Mouse (Mus musculus) liver, adult 2 months (tissue): Measurements from ENCODE around the gene Igdcc4. TPM values are rescaled to one million over a fixed set of nuclear protein-coding genes. Genes with fewer than 3 reads are reported as not detected.

ENCODE experiments used
- DNase-seq: peaks from one replicate; pipeline ENCODE4 v3.0.0-alpha.2; 2011; ENCODE audit warnings: low read depth, low spot score; ENCODE audit errors: extremely low read depth
- H3K27ac ChIP-seq: fragments of 200-500 bp; replicated peaks from 2 replicates; pipeline ENCODE4 v1.5.1; 2012; ENCODE audit warnings: low read depth, mild to moderate bottlenecking, control low read depth, inconsistent platforms, low read length; ENCODE audit not compliant: insufficient read depth
- H3K27me3 ChIP-seq: fragments of 200-500 bp; 2 replicates; pipeline ENCODE4 v1.6.1; 2012; ENCODE audit warnings: mild to moderate bottlenecking, moderate library complexity, low read length, inconsistent platforms; ENCODE audit not compliant: control insufficient read depth, insufficient read depth
- H3K36me3 ChIP-seq: fragments of 200-500 bp; 2 replicates; pipeline ENCODE4 v1.6.1; 2012; ENCODE audit warnings: low read length, inconsistent platforms; ENCODE audit not compliant: control insufficient read depth, insufficient read depth
- H3K4me1 ChIP-seq: fragments of 200-500 bp; 2 replicates; pipeline ENCODE4 v1.6.1; 2011; ENCODE audit warnings: low read length; ENCODE audit not compliant: control insufficient read depth, insufficient read depth
- H3K4me3 ChIP-seq: fragments of 200-500 bp; 2 replicates; pipeline ENCODE4 v1.5.1; 2011; ENCODE audit warnings: low read depth, mild to moderate bottlenecking, control low read depth, low read length, moderate library complexity; ENCODE audit not compliant: insufficient read depth
- H3K79me2 ChIP-seq: fragments of 200-500 bp; 2 replicates; pipeline ENCODE4 v1.6.1; 2012; ENCODE audit warnings: inconsistent platforms, mild to moderate bottlenecking, low read length, moderate library complexity; ENCODE audit not compliant: control insufficient read depth, insufficient read depth
- H3K9ac ChIP-seq: fragments of 200-500 bp; 2 replicates; pipeline ENCODE4 v1.6.1; 2012; ENCODE audit warnings: low read depth, mild to moderate bottlenecking, control low read depth, inconsistent platforms, low read length
- CTCF ChIP-seq: fragments of 200-500 bp; IDR thresholded peaks from 2 replicates; pipeline ENCODE4 v1.5.1; 2011; ENCODE audit warnings: low read depth, low read length, control low read depth
- POLR2A ChIP-seq: fragments of 200-500 bp; IDR thresholded peaks from 2 replicates; pipeline ENCODE4 v1.6.1; 2011; ENCODE audit warnings: low read length, control low read depth; ENCODE audit not compliant: insufficient read depth; ENCODE audit errors: extremely low read depth
- WGBS: fragments of 180-500 bp; shearing (Covaris S2); methylation state at CpG from one replicate; pipeline ENCODE4 v1.1.7; 2018; 5-methylcytosine and 5-hydroxymethylcytosine counted together
- polyA plus RNA-seq: library from polyadenylated mRNA; depleted of rRNA; stranded (reverse); fragments of >200 nt; gene quantifications from 2 replicates; pipeline ENCODE4 v1.2.3, GENCODE M21; 2012
- total RNA-seq: library from RNA; depleted of rRNA; stranded (reverse); fragments of >200 nt; gene quantifications from 2 replicates; pipeline ENCODE4 v1.2.3, GENCODE M21; 2014

Gene Igdcc4
- total and polyA plus RNA-seq, 2 experiments = 0.12 to 0.18 TPM

DNA sequence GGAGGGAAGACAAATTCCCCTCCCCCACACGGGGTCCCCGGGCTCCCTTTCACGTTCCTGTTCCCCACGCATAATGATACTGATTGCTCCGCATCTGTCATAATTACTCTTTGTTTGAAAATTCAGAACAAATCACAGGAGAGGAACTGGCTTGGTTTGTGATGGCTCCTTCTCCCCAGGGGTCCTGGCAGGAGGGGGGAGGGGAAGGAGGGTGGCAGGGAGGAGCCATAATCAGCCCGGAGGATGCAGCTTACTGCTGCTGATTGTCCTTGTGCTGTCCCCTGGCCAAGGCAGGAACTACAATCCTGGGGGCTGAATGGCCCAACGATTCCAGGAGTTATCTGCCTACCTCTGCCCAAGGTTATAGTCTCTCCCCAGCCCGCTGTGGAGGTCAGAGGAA, 55.3 kb downstream of the Igdcc4 start:
- no peak overlapping the region for H3K9ac ChIP-seq
- no peaks in the 10 kb centered on the region for H3K27me3 ChIP-seq
- no peaks in the 10 kb centered on the region for H3K4me1 ChIP-seq
- TF ChIP-seq CTCF = no peak
- no peak for TF ChIP-seq POLR2A
- H3K27ac ChIP-seq = no peak overlapping the region
- H3K79me2 ChIP-seq = no peaks in the 10 kb centered on the region
- no peak overlapping the region for H3K4me3 ChIP-seq
- no peaks in the 10 kb centered on the region for H3K36me3 ChIP-seq
- no peak for DNase-seq
- WGBS = 23% methylated on average over 8 of the region's 8 CpGs

DNA sequence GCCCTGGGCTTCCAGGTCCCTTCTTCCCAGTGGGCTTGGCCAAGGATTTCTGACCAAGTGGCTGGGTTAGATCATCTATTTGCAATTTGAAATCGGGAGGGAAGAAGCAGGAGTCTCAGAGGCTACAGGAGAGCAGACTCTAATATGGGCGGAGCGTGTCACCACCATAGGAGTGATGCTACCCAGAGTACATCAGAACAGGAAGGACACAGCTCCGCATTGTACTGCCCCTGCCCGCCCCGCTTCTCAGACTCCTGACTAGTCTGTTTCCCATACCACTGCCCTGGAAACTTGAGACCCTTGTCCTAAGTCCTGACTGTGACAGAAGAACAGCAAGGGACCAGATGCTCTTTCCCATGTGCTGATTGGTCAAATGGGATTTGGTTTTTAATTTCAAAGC, 56.3 kb downstream of the Igdcc4 start:
- no peak for DNase-seq
- Histone ChIP-seq H3K9ac (no peak overlapping the region), H3K79me2 (no peaks in the 10 kb centered on the region), H3K36me3 (no peaks in the 10 kb centered on the region), H3K27ac (no peak overlapping the region), H3K4me1 (no peaks in the 10 kb centered on the region), H3K27me3 (no peaks in the 10 kb centered on the region), H3K4me3 (no peak overlapping the region)
- no peak for TF ChIP-seq CTCF
- no peak for TF ChIP-seq POLR2A
- WGBS = 67% methylated on average over 6 of the region's 6 CpGs

DNA sequence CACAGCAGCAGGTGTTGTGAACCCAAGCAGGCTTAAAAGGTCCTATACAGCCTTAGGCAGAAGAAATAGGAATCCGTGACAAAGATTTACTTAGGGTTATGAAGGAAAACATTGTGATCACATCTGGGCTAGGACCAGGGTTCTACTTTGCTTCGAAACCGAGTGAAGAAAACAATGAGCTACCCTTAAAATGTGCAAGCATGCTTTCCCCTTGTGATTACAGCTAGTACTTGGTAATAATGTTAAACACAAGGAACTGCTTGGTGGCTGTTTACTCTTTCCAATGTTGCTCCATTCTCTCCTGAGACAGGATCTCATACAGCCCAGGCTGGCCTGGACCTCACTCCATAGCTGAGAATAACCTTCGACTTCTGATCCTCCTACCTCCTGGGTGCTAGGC, 59.9 kb downstream of the Igdcc4 start:
- no peak for DNase-seq
- 64% methylated on average over 4 of the region's 4 CpGs for WGBS
- H3K36me3 ChIP-seq = no peaks in the 10 kb centered on the region
- TF ChIP-seq POLR2A (no peak), CTCF (no peak)
- no peak overlapping the region for H3K4me3 ChIP-seq
- H3K27ac ChIP-seq = no peak overlapping the region
- peaks cover 3% of the 10 kb centered on the region; the same call in 1 of the 2 replicates for H3K4me1 ChIP-seq
- peaks cover 6% of the 10 kb centered on the region; the same call in 1 of the 2 replicates for H3K27me3 ChIP-seq
- no peak overlapping the region for H3K9ac ChIP-seq
- H3K79me2 ChIP-seq = no peaks in the 10 kb centered on the region

DNA sequence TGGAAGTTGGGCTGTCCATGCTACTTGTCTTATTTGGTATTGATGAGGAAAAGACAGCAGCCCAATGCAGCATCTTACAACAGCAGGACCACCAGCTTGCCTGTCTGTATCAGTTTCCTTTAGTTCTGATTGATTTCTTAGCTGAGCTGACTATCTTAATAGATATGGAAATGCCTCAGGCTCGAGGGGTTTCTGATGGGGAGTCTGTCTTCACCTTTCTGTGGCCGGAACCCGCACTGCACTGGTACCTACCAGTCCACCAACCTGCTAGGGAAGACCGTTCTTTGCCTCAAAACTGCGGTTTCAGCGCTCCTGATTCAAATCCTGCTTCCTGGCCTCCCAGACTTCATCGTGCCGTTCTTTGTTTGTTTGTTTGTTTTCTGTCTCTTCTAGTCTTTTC, 60.6 kb downstream of the Igdcc4 start:
- no peak for DNase-seq
- WGBS = 39% methylated on average over 8 of the region's 8 CpGs
- H3K27me3 ChIP-seq = peaks cover 6% of the 10 kb centered on the region; the same call in 1 of the 2 replicates
- no peak overlapping the region for H3K27ac ChIP-seq
- H3K9ac ChIP-seq = no peak overlapping the region
- H3K4me1 ChIP-seq = peaks cover 3% of the 10 kb centered on the region; the same call in 1 of the 2 replicates
- no peak overlapping the region for H3K4me3 ChIP-seq
- TF ChIP-seq POLR2A (no peak), CTCF (no peak)
- no peaks in the 10 kb centered on the region for H3K79me2 ChIP-seq
- no peaks in the 10 kb centered on the region for H3K36me3 ChIP-seq

DNA sequence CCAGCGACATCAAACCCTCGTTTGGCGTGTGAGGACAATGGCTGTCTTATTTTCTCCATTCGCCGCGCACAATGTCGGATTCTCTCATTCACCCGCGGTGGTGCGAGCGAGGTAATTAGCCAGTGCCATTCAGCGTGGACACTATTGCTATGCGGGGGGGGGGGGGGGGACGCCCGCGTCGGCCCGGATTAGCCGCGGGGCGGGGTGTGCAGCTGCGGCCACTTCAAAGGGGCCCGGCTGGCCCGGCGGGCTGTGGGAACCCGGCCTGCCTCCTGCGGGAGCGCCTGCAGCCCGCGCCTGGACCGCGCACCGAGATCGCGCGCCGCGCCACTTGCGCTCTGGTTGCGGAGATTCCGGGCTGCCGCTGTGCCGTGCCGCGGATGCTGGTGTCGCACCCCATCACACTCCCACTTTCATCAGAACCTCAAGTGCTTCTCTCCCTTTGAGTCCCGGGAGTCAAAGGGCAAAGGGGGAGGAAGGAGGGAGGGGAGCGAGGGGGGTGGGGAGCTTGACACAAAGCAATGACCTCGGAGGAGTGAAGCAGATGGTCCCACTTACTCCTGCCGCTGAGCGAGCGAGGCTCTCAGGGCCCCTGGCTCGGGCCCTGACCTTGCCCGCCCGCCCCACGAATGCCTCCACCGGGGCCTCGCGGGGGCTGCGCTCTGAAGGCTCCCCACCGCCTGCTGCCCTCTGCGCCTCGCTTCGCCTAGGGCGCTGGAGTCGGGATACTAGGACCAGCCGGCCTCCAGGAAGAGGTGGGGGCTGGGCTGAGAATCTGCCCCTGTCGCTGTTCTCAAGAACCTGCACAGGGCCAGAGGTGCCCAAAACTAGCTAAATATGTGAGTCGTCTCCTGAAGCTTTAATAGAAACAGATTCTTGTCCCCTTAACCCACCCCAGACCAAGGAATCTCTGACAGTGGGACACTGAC, 61.7 kb downstream of the Igdcc4 start:
- no peak overlapping the region for H3K27ac ChIP-seq
- DNase-seq = no peak
- WGBS = 6% methylated on average over 66 of the region's 69 CpGs
- H3K36me3 ChIP-seq = no peaks in the 10 kb centered on the region
- no peak for TF ChIP-seq POLR2A
- no peak for TF ChIP-seq CTCF
- no peak overlapping the region for H3K9ac ChIP-seq
- H3K4me1 ChIP-seq = peaks cover 3% of the 10 kb centered on the region; the same call in 1 of the 2 replicates
- no peaks in the 10 kb centered on the region for H3K79me2 ChIP-seq
- no peak overlapping the region; the same call in 1 of the 2 replicates for H3K4me3 ChIP-seq
- peaks cover 6% of the 10 kb centered on the region; the same call in 1 of the 2 replicates for H3K27me3 ChIP-seq

DNA sequence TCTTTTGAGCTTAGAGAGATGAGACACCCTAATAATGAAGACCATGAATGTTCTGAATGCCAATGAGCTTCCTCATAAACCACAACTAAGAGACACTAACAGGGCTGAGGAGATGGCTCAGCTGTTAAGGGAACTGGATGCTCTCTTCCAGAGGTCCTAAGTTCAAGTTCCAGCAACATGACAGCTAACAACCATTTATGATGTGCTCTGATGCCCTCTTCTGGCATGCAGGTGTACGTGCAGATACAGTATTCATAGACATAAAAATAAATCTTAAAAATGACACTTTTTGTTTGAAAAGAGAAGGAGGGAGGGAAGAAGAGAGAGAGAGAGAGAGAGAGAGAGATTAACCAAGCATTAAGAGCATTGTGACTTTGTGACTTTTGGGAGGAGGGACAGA, 63.6 kb downstream of the Igdcc4 start:
- DNase-seq = peak; percentile 61
- Histone ChIP-seq H3K36me3 (no peaks in the 10 kb centered on the region), H3K27me3 (peaks cover 6% of the 10 kb centered on the region; the same call in 1 of the 2 replicates), H3K79me2 (no peaks in the 10 kb centered on the region), H3K9ac (no peak overlapping the region), H3K4me3 (no peak overlapping the region), H3K27ac (no peak overlapping the region), H3K4me1 (peaks cover 3% of the 10 kb centered on the region; the same call in 1 of the 2 replicates)
- TF ChIP-seq CTCF = peak; percentile 43
- no peak for TF ChIP-seq POLR2A
- 15% methylated on average over 1 of the region's 1 CpGs for WGBS
